Mouse (Mus musculus): ENCODE results near the gene Arhgap21. TPM values are rescaled to one million over a fixed set of nuclear protein-coding genes. Genes with fewer than 3 reads are reported as not detected.

The Arhgap21 gene
- polyA plus RNA-seq, 1 experiment from 2014 or later, result 56.9 TPM

DNA sequence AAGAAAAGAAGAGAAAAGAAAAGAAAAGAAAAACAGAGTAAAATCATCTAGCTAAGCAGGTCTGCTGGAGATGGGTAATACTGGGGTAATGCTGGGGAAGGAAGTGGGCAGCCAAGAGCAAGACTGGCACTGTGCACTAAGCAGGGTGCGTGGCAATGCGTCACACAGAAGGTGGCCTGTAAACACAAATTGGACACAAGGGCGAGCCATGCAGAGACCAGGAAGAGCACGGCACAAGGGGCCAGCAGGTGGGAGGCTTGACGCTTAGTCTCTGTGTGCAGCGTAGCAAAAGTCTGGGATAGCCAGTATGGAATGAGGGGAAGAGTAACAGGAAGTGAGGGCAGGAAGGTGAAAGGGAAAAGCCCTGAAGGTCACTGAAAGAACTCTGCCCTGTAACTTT lies 6.9 kb downstream of the Arhgap21 start:
- peak; percentile 71 for DNase-seq (ENCODE audit: low spot score, missing footprints)
- Histone ChIP-seq H3K9ac (ENCODE audit: low read length) (no peak overlapping the region), H3K27ac (ENCODE audit: low read depth, low read length) (no peak overlapping the region), H3K4me1 (ENCODE audit: control insufficient read depth, insufficient read depth, low read length) (peaks cover 48% of the 10 kb centered on the region), H3K4me3 (ENCODE audit: low read depth, low read length) (no peak overlapping the region), H3K9me3 (ENCODE audit: control insufficient read depth, low read length) (no peaks in the 10 kb centered on the region), H3K36me3 (ENCODE audit: control insufficient read depth, insufficient read depth, low read length) (no peaks in the 10 kb centered on the region), H3K4me2 (no peak overlapping the region), H3K27me3 (ENCODE audit: control insufficient read depth, insufficient read depth, low read length) (no peaks in the 10 kb centered on the region)
- WGBS, result 60% methylated on average over 6 of the region's 6 CpGs
- no peak; the same call in 1 of the 2 replicates for ATAC-seq (ENCODE audit: low FRiP score)

DNA sequence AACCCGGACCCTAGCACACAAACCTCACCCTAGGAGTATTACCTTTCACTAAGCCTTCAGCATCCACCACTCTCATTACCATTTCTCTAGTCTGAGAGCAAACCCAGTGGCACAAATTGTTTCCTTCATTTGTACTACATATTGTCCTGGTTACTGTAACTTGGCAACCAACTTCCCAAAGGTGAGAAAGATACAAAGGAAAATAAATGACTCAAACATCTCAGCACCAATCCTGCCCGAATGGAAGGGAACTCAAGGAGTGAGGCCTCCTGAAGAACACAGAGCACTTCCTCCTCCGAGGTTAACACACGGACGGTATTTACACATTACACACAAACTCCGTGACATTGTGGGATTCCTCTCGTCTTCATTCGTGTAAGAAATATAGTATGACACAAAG lies 7.4 kb downstream of the Arhgap21 start:
- Histone ChIP-seq H3K36me3 (ENCODE audit: control insufficient read depth, insufficient read depth, low read length) (no peaks in the 10 kb centered on the region), H3K4me1 (ENCODE audit: control insufficient read depth, insufficient read depth, low read length) (peaks cover 51% of the 10 kb centered on the region), H3K4me3 (ENCODE audit: low read depth, low read length) (no peak overlapping the region), H3K9me3 (ENCODE audit: control insufficient read depth, low read length) (no peaks in the 10 kb centered on the region), H3K9ac (ENCODE audit: low read length) (no peak overlapping the region), H3K27ac (ENCODE audit: low read depth, low read length) (no peak overlapping the region), H3K4me2 (no peak overlapping the region), H3K27me3 (ENCODE audit: control insufficient read depth, insufficient read depth, low read length) (no peaks in the 10 kb centered on the region)
- 66% methylated on average over 8 of the region's 8 CpGs for WGBS
- DNase-seq (ENCODE audit: low spot score, missing footprints) (peak; percentile 81), ATAC-seq (ENCODE audit: low FRiP score) (no peak)

DNA sequence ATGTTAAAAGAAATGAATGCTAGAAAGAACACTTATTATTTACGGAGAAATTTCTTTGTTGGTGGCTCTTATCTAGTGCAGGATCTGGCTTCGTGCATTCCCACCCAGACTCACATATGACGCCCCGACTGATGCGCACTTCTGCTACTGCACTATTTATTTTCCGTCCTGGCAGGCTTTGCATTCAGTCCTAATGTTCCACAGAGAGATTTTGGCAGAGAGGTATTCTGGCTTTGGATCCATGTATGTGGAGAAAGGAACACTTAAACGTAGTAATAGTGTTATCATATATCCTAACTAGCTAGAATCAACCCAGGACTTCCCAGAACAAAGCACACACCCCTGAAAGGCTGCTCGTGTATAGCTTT lies 8.0 kb downstream of the Arhgap21 start:
- Histone ChIP-seq H3K9ac (ENCODE audit: low read length) (no peak overlapping the region), H3K4me3 (ENCODE audit: low read depth, low read length) (no peak overlapping the region), H3K27ac (ENCODE audit: low read depth, low read length) (no peak overlapping the region), H3K27me3 (ENCODE audit: control insufficient read depth, insufficient read depth, low read length) (no peaks in the 10 kb centered on the region), H3K4me1 (ENCODE audit: control insufficient read depth, insufficient read depth, low read length) (peaks cover 53% of the 10 kb centered on the region), H3K4me2 (no peak overlapping the region), H3K36me3 (ENCODE audit: control insufficient read depth, insufficient read depth, low read length) (no peaks in the 10 kb centered on the region), H3K9me3 (ENCODE audit: control insufficient read depth, low read length) (no peaks in the 10 kb centered on the region)
- WGBS, result 86% methylated on average over 8 of the region's 8 CpGs
- DNase-seq (ENCODE audit: low spot score, missing footprints) (peak; percentile 65), ATAC-seq (ENCODE audit: low FRiP score) (no peak)

DNA sequence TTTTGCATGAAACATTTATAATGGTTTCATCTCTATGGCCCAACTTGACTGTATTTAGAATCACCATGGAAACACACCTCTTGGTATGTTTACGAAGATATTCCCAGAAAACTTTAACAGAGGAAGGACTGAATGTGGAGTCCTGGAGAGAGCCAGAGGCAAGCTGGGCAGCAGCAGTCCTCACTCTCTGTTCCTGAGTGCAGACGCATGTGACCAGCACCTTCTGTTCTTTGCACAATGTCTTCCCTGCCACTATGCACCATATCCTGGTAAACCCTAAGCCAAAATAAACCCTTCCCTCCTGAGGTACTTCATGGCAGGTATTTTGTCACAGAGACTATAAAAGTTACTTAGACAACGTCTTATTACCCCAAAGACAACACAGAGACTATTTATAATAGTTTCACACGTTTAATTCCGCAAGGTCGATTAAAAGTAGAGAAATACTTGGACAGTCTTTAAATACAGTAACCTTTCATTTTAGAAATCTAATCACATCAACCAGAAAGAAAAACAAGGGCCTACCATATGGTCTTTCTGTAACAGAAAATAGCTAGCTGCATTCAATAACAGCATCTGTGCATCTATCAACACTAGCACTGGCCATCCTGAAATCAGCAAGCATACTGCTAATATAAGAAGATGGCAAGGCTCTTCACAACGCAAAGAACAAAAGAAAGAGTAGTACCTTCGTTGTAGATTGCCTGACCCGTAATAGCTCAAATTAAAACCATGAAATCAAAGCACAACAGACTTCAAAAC lies 8.6 kb downstream of the Arhgap21 start:
- no peak overlapping the region for H3K4me3 ChIP-seq (ENCODE audit: low read depth, low read length)
- H3K27ac ChIP-seq (ENCODE audit: low read depth, low read length), result no peak overlapping the region

DNA sequence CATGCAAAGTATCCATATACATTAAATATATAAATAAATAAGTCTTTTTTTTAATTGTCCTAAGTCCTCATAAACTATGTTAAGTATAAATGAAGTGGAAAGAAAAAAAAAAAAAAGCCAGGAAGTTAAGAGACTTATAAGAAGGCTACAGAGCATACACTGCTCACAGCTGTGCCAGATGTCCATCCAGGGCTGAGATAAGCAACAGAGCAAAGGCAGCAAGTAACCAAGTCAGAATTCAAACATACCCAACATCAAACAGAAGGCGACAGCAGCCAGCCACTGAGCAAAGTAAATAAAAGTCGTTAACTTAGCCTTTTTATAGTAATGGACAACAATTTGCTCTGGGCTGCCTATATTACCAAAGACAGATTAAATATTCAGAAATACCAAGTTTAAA lies 9.6 kb downstream of the Arhgap21 start:
- WGBS, result 64% methylated on average over 2 of the region's 2 CpGs
- ATAC-seq (ENCODE audit: low FRiP score), result no peak
- Histone ChIP-seq H3K4me1 (ENCODE audit: control insufficient read depth, insufficient read depth, low read length) (peaks cover 49% of the 10 kb centered on the region), H3K27ac (ENCODE audit: low read depth, low read length) (no peak overlapping the region), H3K4me2 (no peak overlapping the region), H3K36me3 (ENCODE audit: control insufficient read depth, insufficient read depth, low read length) (no peaks in the 10 kb centered on the region), H3K27me3 (ENCODE audit: control insufficient read depth, insufficient read depth, low read length) (no peaks in the 10 kb centered on the region), H3K9ac (ENCODE audit: low read length) (no peak overlapping the region), H3K9me3 (ENCODE audit: control insufficient read depth, low read length) (no peaks in the 10 kb centered on the region), H3K4me3 (ENCODE audit: low read depth, low read length) (no peak overlapping the region)
- DNase-seq (ENCODE audit: low spot score, missing footprints), result peak; percentile 77

More for the DNA sequence above, 8.6 kb downstream of the Arhgap21 start:
- H3K36me3 ChIP-seq (ENCODE audit: control insufficient read depth, insufficient read depth, low read length), result no peaks in the 10 kb centered on the region
- no peak for ATAC-seq (ENCODE audit: low FRiP score)
- no peaks in the 10 kb centered on the region for H3K27me3 ChIP-seq (ENCODE audit: control insufficient read depth, insufficient read depth, low read length)
- peaks cover 53% of the 10 kb centered on the region for H3K4me1 ChIP-seq (ENCODE audit: control insufficient read depth, insufficient read depth, low read length)
- H3K4me2 ChIP-seq, result no peak overlapping the region
- no peak overlapping the region for H3K9ac ChIP-seq (ENCODE audit: low read length)
- peak; percentile 81 for DNase-seq (ENCODE audit: low spot score, missing footprints)
- 83% methylated on average over 9 of the region's 9 CpGs for WGBS
- no peaks in the 10 kb centered on the region for H3K9me3 ChIP-seq (ENCODE audit: control insufficient read depth, low read length)

DNA sequence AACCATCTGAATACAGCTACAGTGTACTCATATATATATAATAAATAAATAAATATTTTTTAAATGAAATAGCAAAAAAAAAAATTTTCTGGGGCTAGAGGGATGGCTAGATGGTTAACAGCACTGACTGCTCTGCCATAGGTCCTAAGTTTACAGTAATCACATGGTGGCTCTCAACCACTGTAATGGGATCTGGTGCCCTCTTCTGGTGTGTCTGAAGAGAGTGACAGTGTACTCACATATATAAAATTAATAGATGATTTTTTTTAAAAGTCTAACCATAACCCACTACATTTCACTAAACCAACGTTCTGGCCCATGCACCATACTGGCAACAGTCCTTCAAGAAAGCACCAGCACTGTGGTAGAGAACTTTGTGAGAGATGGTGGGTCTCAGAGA lies 10.7 kb downstream of the Arhgap21 start:
- no peak for DNase-seq (ENCODE audit: low spot score, missing footprints)
- H3K4me1 ChIP-seq (ENCODE audit: control insufficient read depth, insufficient read depth, low read length), result peaks cover 43% of the 10 kb centered on the region
- WGBS, result 85% methylated on average over 1 of the region's 1 CpGs
- H3K4me2 ChIP-seq, result no peak overlapping the region
- no peak overlapping the region for H3K27ac ChIP-seq (ENCODE audit: low read depth, low read length)
- no peak overlapping the region for H3K9ac ChIP-seq (ENCODE audit: low read length)
- H3K4me3 ChIP-seq (ENCODE audit: low read depth, low read length), result no peak overlapping the region
- no peak for ATAC-seq (ENCODE audit: low FRiP score)
- no peaks in the 10 kb centered on the region for H3K36me3 ChIP-seq (ENCODE audit: control insufficient read depth, insufficient read depth, low read length)
- no peaks in the 10 kb centered on the region for H3K9me3 ChIP-seq (ENCODE audit: control insufficient read depth, low read length)
- no peaks in the 10 kb centered on the region for H3K27me3 ChIP-seq (ENCODE audit: control insufficient read depth, insufficient read depth, low read length)

DNA sequence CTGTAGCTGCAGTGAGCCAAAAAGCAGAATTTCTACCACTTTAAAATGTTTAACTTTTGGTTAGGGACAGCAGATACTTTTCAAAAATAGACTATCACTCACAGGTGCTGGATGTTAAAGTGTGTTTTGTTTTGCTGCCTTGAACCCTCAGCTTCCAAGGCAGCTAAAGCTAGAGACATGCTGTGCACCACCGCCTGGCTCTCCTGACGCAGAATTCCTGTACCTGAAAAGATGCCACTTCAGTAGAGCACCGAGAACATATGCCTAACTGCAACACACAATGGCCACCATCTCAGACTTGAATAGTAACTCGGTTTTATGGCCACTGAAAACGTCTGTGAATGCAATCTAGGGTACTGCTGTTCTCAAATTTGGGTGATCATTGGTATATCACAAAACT lies 12.0 kb downstream of the Arhgap21 start:
- Histone ChIP-seq H3K36me3 (ENCODE audit: control insufficient read depth, insufficient read depth, low read length) (no peaks in the 10 kb centered on the region), H3K4me2 (no peak overlapping the region), H3K9ac (ENCODE audit: low read length) (no peak overlapping the region), H3K4me3 (ENCODE audit: low read depth, low read length) (no peak overlapping the region), H3K27ac (ENCODE audit: low read depth, low read length) (no peak overlapping the region), H3K27me3 (ENCODE audit: control insufficient read depth, insufficient read depth, low read length) (no peaks in the 10 kb centered on the region), H3K9me3 (ENCODE audit: control insufficient read depth, low read length) (no peaks in the 10 kb centered on the region), H3K4me1 (ENCODE audit: control insufficient read depth, insufficient read depth, low read length) (peaks cover 32% of the 10 kb centered on the region)
- ATAC-seq (ENCODE audit: low FRiP score), result no peak
- no peak for DNase-seq (ENCODE audit: low spot score, missing footprints)
- 70% methylated on average over 5 of the region's 5 CpGs for WGBS

DNA sequence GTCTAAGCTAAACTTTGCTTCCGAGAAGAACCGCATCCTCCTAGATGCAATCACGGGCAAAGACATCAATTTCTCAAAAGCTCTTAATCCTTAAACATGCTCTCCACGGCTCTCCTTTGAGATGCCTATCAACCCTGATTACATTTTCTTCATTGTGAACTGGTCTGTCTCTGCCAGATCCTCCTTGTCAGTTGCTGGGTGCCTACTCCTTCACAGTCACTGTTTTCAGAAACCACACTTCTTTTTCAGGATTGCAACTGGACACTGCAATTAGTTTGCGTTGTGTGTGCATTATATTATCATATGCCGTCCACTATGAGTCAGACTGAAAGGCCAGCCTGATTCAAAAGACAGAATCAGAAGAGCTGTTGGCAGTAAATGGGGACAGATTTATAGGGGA lies 12.7 kb downstream of the Arhgap21 start:
- DNase-seq (ENCODE audit: low spot score, missing footprints) (no peak), ATAC-seq (ENCODE audit: low FRiP score) (peak; percentile 57; the same call in 1 of the 2 replicates)
- no peaks in the 10 kb centered on the region for H3K27me3 ChIP-seq (ENCODE audit: control insufficient read depth, insufficient read depth, low read length)
- 29% methylated on average over 6 of the region's 6 CpGs for WGBS
- H3K4me2 ChIP-seq, result no peak overlapping the region
- no peak overlapping the region for H3K27ac ChIP-seq (ENCODE audit: low read depth, low read length)
- H3K36me3 ChIP-seq (ENCODE audit: control insufficient read depth, insufficient read depth, low read length), result no peaks in the 10 kb centered on the region
- H3K9ac ChIP-seq (ENCODE audit: low read length), result no peak overlapping the region
- H3K9me3 ChIP-seq (ENCODE audit: control insufficient read depth, low read length), result no peaks in the 10 kb centered on the region
- H3K4me1 ChIP-seq (ENCODE audit: control insufficient read depth, insufficient read depth, low read length), result peaks cover 29% of the 10 kb centered on the region
- H3K4me3 ChIP-seq (ENCODE audit: low read depth, low read length), result no peak overlapping the region

DNA sequence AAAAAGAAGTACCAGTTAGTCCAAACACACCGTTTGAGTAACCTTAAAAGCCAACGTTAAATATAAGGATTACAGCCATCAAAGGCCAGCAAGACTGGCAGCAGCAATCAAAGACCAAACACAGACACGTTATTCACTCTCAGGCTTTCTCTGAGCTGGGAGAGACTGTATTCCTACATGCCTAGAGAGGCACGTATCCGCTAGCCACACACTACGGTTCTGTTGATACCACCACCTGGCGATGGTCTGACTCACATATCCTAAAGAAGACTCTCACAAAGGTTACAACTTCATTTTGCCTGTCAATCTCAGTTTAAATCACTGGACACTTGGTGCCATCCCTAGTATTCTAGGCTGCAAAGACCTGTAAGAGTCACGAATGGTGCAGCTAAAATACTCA lies 13.3 kb downstream of the Arhgap21 start:
- DNase-seq (ENCODE audit: low spot score, missing footprints), result no peak
- 53% methylated on average over 8 of the region's 8 CpGs for WGBS
- H3K4me1 ChIP-seq (ENCODE audit: control insufficient read depth, insufficient read depth, low read length), result peaks cover 24% of the 10 kb centered on the region

More for the DNA sequence above, 13.3 kb downstream of the Arhgap21 start:
- Histone ChIP-seq H3K4me2 (no peak overlapping the region), H3K27ac (ENCODE audit: low read depth, low read length) (no peak overlapping the region), H3K9me3 (ENCODE audit: control insufficient read depth, low read length) (no peaks in the 10 kb centered on the region), H3K36me3 (ENCODE audit: control insufficient read depth, insufficient read depth, low read length) (no peaks in the 10 kb centered on the region), H3K4me3 (ENCODE audit: low read depth, low read length) (no peak overlapping the region), H3K9ac (ENCODE audit: low read length) (no peak overlapping the region), H3K27me3 (ENCODE audit: control insufficient read depth, insufficient read depth, low read length) (no peaks in the 10 kb centered on the region)
- no peak for ATAC-seq (ENCODE audit: low FRiP score)
